Mouse (Mus musculus) limb, embryonic 12.5 days (tissue): ENCODE measurements around the gene Nradd. TPM values are rescaled to one million over a fixed set of nuclear protein-coding genes. Genes with fewer than 3 reads are reported as not detected.

Source experiments
- ATAC-seq: fragments of 200-750 bp; cut with Nextera tagmentation; 2 replicates; pipeline ENCODE4 v1.8.0; 2017; ENCODE audit warnings: low read depth, moderate TSS enrichment; ENCODE audit not compliant: insufficient number of reproducible peaks, insufficient read depth, low FRiP score, low TSS enrichment
- H3K27ac ChIP-seq: fragments of 300-500 bp; sonication (generic); 2 replicates; pipeline ENCODE4 v1.5.1; 2016; ENCODE audit warnings: mild to moderate bottlenecking, moderate library complexity
- H3K27me3 ChIP-seq: fragments of 300-500 bp; sonication (generic); 2 replicates; pipeline ENCODE4 v1.6.1; 2016; ENCODE audit warnings: mild to moderate bottlenecking, moderate library complexity
- H3K36me3 ChIP-seq: fragments of 300-500 bp; sonication (generic); 2 replicates; pipeline ENCODE4 v1.6.1; 2016; ENCODE audit warnings: mild to moderate bottlenecking, moderate library complexity
- H3K4me1 ChIP-seq: fragments of 300-500 bp; sonication (generic); replicated peaks from 2 replicates; pipeline ENCODE4 v1.6.1; 2016
- H3K4me2 ChIP-seq: fragments of 300-500 bp; sonication (generic); 2 replicates; pipeline ENCODE4 v1.6.1; 2016; ENCODE audit warnings: mild to moderate bottlenecking, moderate library complexity
- H3K4me3 ChIP-seq: fragments of 300-500 bp; sonication (generic); replicated peaks from 2 replicates; pipeline ENCODE4 v1.5.1; 2016; ENCODE audit warnings: mild to moderate bottlenecking
- H3K9ac ChIP-seq: fragments of 300-500 bp; sonication (generic); replicated peaks from 2 replicates; pipeline ENCODE4 v1.6.1; 2016; ENCODE audit warnings: mild to moderate bottlenecking, moderate library complexity
- H3K9me3 ChIP-seq: fragments of 300-500 bp; sonication (generic); 2 replicates; pipeline ENCODE4 v1.6.1; 2016; ENCODE audit warnings: mild to moderate bottlenecking, moderate library complexity
- WGBS: fragments of 180-500 bp; shearing (Covaris S2); methylation state at CpG from one replicate; pipeline ENCODE4 v1.1.7; 2016; 5-methylcytosine and 5-hydroxymethylcytosine counted together
- polyA plus RNA-seq: library from polyadenylated mRNA; unstranded; fragments of >200 nt; fragmentation: Nextera tagmentation; extraction: Ambion mirVana; gene quantifications from 2 replicates; pipeline ENCODE4 v1.2.1, GENCODE M21; 2016

The Nradd gene
- polyA plus RNA-seq, 1 experiment from 2014 or later: 67.1 TPM

- H3K4me2 ChIP-seq: no peak overlapping the region
- no peaks in the 10 kb centered on the region for H3K9me3 ChIP-seq
- H3K27me3 ChIP-seq: no peaks in the 10 kb centered on the region
- H3K9ac ChIP-seq: no peak overlapping the region
- peaks cover 11% of the 10 kb centered on the region for H3K4me1 ChIP-seq
- H3K27ac ChIP-seq: no peak overlapping the region
- H3K36me3 ChIP-seq: peaks cover 10% of the 10 kb centered on the region; the same call in 1 of the 2 replicates
- 83% methylated on average over 2 of the region's 2 CpGs for WGBS
- no peak for ATAC-seq
- H3K4me3 ChIP-seq: no peak overlapping the region
These were observed 36.0 kb upstream of the Nradd start for GRCm38 (mm10) chr9:110660208-110660607.

GRCm38 (mm10) chr9:110659521-110659920 is 35.3 kb upstream of the Nradd start:
- no peak for ATAC-seq
- WGBS: 89% methylated on average over 12 of the region's 12 CpGs
- Histone ChIP-seq H3K4me3 (no peak overlapping the region), H3K4me2 (no peak overlapping the region), H3K4me1 (peaks cover 12% of the 10 kb centered on the region), H3K9ac (no peak overlapping the region), H3K9me3 (no peaks in the 10 kb centered on the region), H3K27ac (no peak overlapping the region), H3K36me3 (peaks cover 10% of the 10 kb centered on the region; the same call in 1 of the 2 replicates), H3K27me3 (no peaks in the 10 kb centered on the region)

GRCm38 (mm10) chr9:110657474-110658078 is 33.3 kb upstream of the Nradd start:
- Histone ChIP-seq H3K9ac (peak overlapping the region; percentile 73), H3K9me3 (no peaks in the 10 kb centered on the region), H3K4me2 (peak overlapping the region; percentile 69), H3K27me3 (peaks cover 17% of the 10 kb centered on the region), H3K36me3 (peaks cover 10% of the 10 kb centered on the region; the same call in 1 of the 2 replicates), H3K4me3 (peak overlapping the region; percentile 67), H3K4me1 (peaks cover 28% of the 10 kb centered on the region), H3K27ac (no peak overlapping the region)
- no peak for ATAC-seq
- 80% methylated on average over 13 of the region's 13 CpGs for WGBS

- H3K4me1 ChIP-seq: peaks cover 32% of the 10 kb centered on the region
- no peaks in the 10 kb centered on the region for H3K9me3 ChIP-seq
- peak within 1 kb of the TSS; percentile 69 for H3K4me2 ChIP-seq
- H3K36me3 ChIP-seq: 0 out of 2 replicates have a peak, but pooled peaks cover 5% of the 10 kb centered on the region
- under 1% methylated on average over 52 of the region's 52 CpGs for WGBS
- peak within 1 kb of the TSS; percentile 67 for H3K4me3 ChIP-seq
- peak within 1 kb of the TSS; percentile 73 for H3K9ac ChIP-seq
- peaks cover 28% of the 10 kb centered on the region for H3K27me3 ChIP-seq
- peak; percentile 96 for ATAC-seq
- peak within 1 kb of the TSS; percentile 83 for H3K27ac ChIP-seq
These were observed 32.3 kb upstream of the Nradd start, which contains the start of gene Ccdc12 for GRCm38 (mm10) chr9:110656249-110657221. Gene Ccdc12 (plus strand): TSS chr9:110656503.

GRCm38 (mm10) chr9:110655651-110656007 is 31.4 kb upstream of the Nradd start:
- Histone ChIP-seq H3K9me3 (no peaks in the 10 kb centered on the region), H3K36me3 (0 out of 2 replicates have a peak, but pooled peaks cover 5% of the 10 kb centered on the region), H3K9ac (no peak overlapping the region), H3K4me1 (peaks cover 32% of the 10 kb centered on the region), H3K4me2 (peak overlapping the region; percentile 69), H3K27ac (0 out of 2 replicates have a peak overlapping the region, but pooled peaks have one; percentile 19), H3K27me3 (peaks cover 37% of the 10 kb centered on the region), H3K4me3 (peak overlapping the region; percentile 67)
- ATAC-seq: no peak
- WGBS: 81% methylated on average over 10 of the region's 10 CpGs

GRCm38 (mm10) chr9:110654726-110655650 is 30.7 kb upstream of the Nradd start:
- H3K36me3 ChIP-seq: 0 out of 2 replicates have a peak, but pooled peaks cover 5% of the 10 kb centered on the region
- no peak overlapping the region for H3K9ac ChIP-seq
- peaks cover 32% of the 10 kb centered on the region for H3K4me1 ChIP-seq
- no peak for ATAC-seq
- 82% methylated on average over 19 of the region's 19 CpGs for WGBS
- no peaks in the 10 kb centered on the region for H3K9me3 ChIP-seq
- H3K4me2 ChIP-seq: peak overlapping the region; percentile 99
- H3K27ac ChIP-seq: no peak overlapping the region
- peaks cover 41% of the 10 kb centered on the region for H3K27me3 ChIP-seq
- H3K4me3 ChIP-seq: peak overlapping the region; percentile 67; the same call in 1 of the 2 replicates

- Histone ChIP-seq H3K27ac (0 out of 2 replicates have a peak within 1 kb of the TSS, but pooled peaks have one; percentile 29), H3K4me2 (peak within 1 kb of the TSS; percentile 99), H3K9ac (peak within 1 kb of the TSS; percentile 60), H3K4me3 (peak within 1 kb of the TSS; percentile 67), H3K27me3 (peaks cover 41% of the 10 kb centered on the region), H3K9me3 (no peaks in the 10 kb centered on the region), H3K36me3 (no peaks in the 10 kb centered on the region), H3K4me1 (peaks cover 32% of the 10 kb centered on the region)
- WGBS: under 1% methylated on average over 68 of the region's 75 CpGs
- ATAC-seq: peak; percentile 78
These were observed 29.6 kb upstream of the Nradd start, which contains the start of gene Nbeal2 for GRCm38 (mm10) chr9:110653655-110654461. Gene Nbeal2 (minus strand): TSS chr9:110654161.

- WGBS: 24% methylated on average over 14 of the region's 14 CpGs
- Histone ChIP-seq H3K9me3 (no peaks in the 10 kb centered on the region), H3K4me2 (peak overlapping the region; percentile 99), H3K36me3 (no peaks in the 10 kb centered on the region), H3K4me1 (peaks cover 32% of the 10 kb centered on the region), H3K27me3 (peaks cover 41% of the 10 kb centered on the region), H3K4me3 (peak overlapping the region; percentile 67), H3K27ac (no peak overlapping the region), H3K9ac (peak overlapping the region; percentile 60)
- no peak for ATAC-seq
These were observed 28.9 kb upstream of the Nradd start for GRCm38 (mm10) chr9:110652963-110653654.

GRCm38 (mm10) chr9:110651931-110652722 is 27.9 kb upstream of the Nradd start:
- peaks cover 41% of the 10 kb centered on the region for H3K27me3 ChIP-seq
- ATAC-seq: no peak

More at GRCm38 (mm10) chr9:110651931-110652722, 27.9 kb upstream of the Nradd start:
- WGBS: 22% methylated on average over 13 of the region's 13 CpGs
- Histone ChIP-seq H3K27ac (no peak overlapping the region), H3K4me2 (peak overlapping the region; percentile 99), H3K4me1 (peaks cover 27% of the 10 kb centered on the region), H3K4me3 (peak overlapping the region; percentile 67; the same call in 1 of the 2 replicates), H3K9me3 (no peaks in the 10 kb centered on the region), H3K9ac (no peak overlapping the region), H3K36me3 (no peaks in the 10 kb centered on the region)
